Mouse (Mus musculus): Measurements from ENCODE around the gene Naaa. TPM values are rescaled to one million over a fixed set of nuclear protein-coding genes. Genes with fewer than 3 reads are reported as not detected.

The Naaa gene
- polyA plus RNA-seq, 1 experiment from 2014 or later = 8.5 TPM

GRCm38 (mm10) chr5:92228776-92229175, 49.2 kb downstream of the Naaa start:
- Histone ChIP-seq H3K27ac (no peak overlapping the region), H3K9me3 (no peaks in the 10 kb centered on the region), H3K4me1 (no peaks in the 10 kb centered on the region), H3K4me2 (replicated peaks) (no peak overlapping the region), H3K9ac (no peak overlapping the region), H3K36me3 (no peaks in the 10 kb centered on the region), H3K27me3 (replicated peaks) (no peaks in the 10 kb centered on the region), H3K4me3 (no peak overlapping the region)
- no peak for ATAC-seq (ENCODE audit: low FRiP score, low read depth)
- WGBS = 43% methylated on average over 10 of the region's 10 CpGs

- no peaks in the 10 kb centered on the region for H3K4me1 ChIP-seq
- no peak overlapping the region for H3K4me3 ChIP-seq
- ATAC-seq (ENCODE audit: low FRiP score, low read depth) = no peak
- no peak overlapping the region for H3K9ac ChIP-seq
- 87% methylated on average over 7 of the region's 7 CpGs for WGBS
- H3K4me2 ChIP-seq (replicated peaks) = no peak overlapping the region
- no peaks in the 10 kb centered on the region for H3K9me3 ChIP-seq
- no peaks in the 10 kb centered on the region for H3K36me3 ChIP-seq
- no peak overlapping the region for H3K27ac ChIP-seq
- no peaks in the 10 kb centered on the region for H3K27me3 ChIP-seq (replicated peaks)
Observed at GRCm38 (mm10) chr5:92227782-92228181, 50.2 kb downstream of the Naaa start.

GRCm38 (mm10) chr5:92220287-92220902, 57.6 kb downstream of the Naaa start:
- ATAC-seq (ENCODE audit: low FRiP score, low read depth) = no peak
- Histone ChIP-seq H3K4me2 (replicated peaks) (no peak overlapping the region), H3K9ac (no peak overlapping the region), H3K9me3 (no peaks in the 10 kb centered on the region), H3K4me1 (no peaks in the 10 kb centered on the region), H3K27me3 (replicated peaks) (no peaks in the 10 kb centered on the region), H3K36me3 (no peaks in the 10 kb centered on the region), H3K27ac (no peak overlapping the region), H3K4me3 (no peak overlapping the region)
- WGBS = 91% methylated on average over 8 of the region's 8 CpGs

- Histone ChIP-seq H3K27ac (no peak overlapping the region), H3K4me1 (no peaks in the 10 kb centered on the region), H3K4me2 (replicated peaks) (no peak overlapping the region), H3K27me3 (replicated peaks) (no peaks in the 10 kb centered on the region), H3K4me3 (no peak overlapping the region), H3K36me3 (no peaks in the 10 kb centered on the region), H3K9me3 (no peaks in the 10 kb centered on the region), H3K9ac (no peak overlapping the region)
- 79% methylated on average over 6 of the region's 6 CpGs for WGBS
- no peak for ATAC-seq (ENCODE audit: low FRiP score, low read depth)
Observed at GRCm38 (mm10) chr5:92219826-92220225, 58.1 kb downstream of the Naaa start.

GRCm38 (mm10) chr5:92218915-92219793, 58.8 kb downstream of the Naaa start:
- no peak overlapping the region for H3K27ac ChIP-seq

GRCm38 (mm10) chr5:92215308-92215707, 62.7 kb downstream of the Naaa start, which contains the start of gene U90926:
U90926 (minus strand) TSS chr5:92215408.
- Histone ChIP-seq H3K36me3 (no peaks in the 10 kb centered on the region), H3K4me3 (no peak within 1 kb of the TSS), H3K27ac (no peak within 1 kb of the TSS), H3K4me2 (replicated peaks) (no peak within 1 kb of the TSS), H3K27me3 (replicated peaks) (no peaks in the 10 kb centered on the region), H3K9ac (no peak within 1 kb of the TSS), H3K9me3 (no peaks in the 10 kb centered on the region), H3K4me1 (no peaks in the 10 kb centered on the region)
- no peak for ATAC-seq (ENCODE audit: low FRiP score, low read depth)
- 93% methylated on average over 4 of the region's 4 CpGs for WGBS

More at GRCm38 (mm10) chr5:92218915-92219793, 58.8 kb downstream of the Naaa start:
- Histone ChIP-seq H3K36me3 (no peaks in the 10 kb centered on the region), H3K4me3 (no peak overlapping the region), H3K9ac (no peak overlapping the region), H3K27me3 (replicated peaks) (no peaks in the 10 kb centered on the region), H3K4me1 (no peaks in the 10 kb centered on the region), H3K4me2 (replicated peaks) (no peak overlapping the region), H3K9me3 (no peaks in the 10 kb centered on the region)
- ATAC-seq (ENCODE audit: low FRiP score, low read depth) = peak; percentile 82
- 51% methylated on average over 17 of the region's 17 CpGs for WGBS

- no peaks in the 10 kb centered on the region for H3K4me1 ChIP-seq
- no peaks in the 10 kb centered on the region for H3K27me3 ChIP-seq (replicated peaks)
- ATAC-seq (ENCODE audit: low FRiP score, low read depth) = no peak
- no peak overlapping the region for H3K27ac ChIP-seq
- H3K4me3 ChIP-seq = no peak overlapping the region
- H3K9ac ChIP-seq = no peak overlapping the region
- no peaks in the 10 kb centered on the region for H3K36me3 ChIP-seq
- no peak overlapping the region for H3K4me2 ChIP-seq (replicated peaks)
- no peaks in the 10 kb centered on the region for H3K9me3 ChIP-seq
- 91% methylated on average over 4 of the region's 4 CpGs for WGBS
Observed at GRCm38 (mm10) chr5:92212231-92212630, 65.7 kb downstream of the Naaa start.

GRCm38 (mm10) chr5:92210205-92210604, 67.8 kb downstream of the Naaa start:
- H3K27me3 ChIP-seq (replicated peaks) = no peaks in the 10 kb centered on the region
- 80% methylated on average over 8 of the region's 8 CpGs for WGBS
- no peaks in the 10 kb centered on the region for H3K4me1 ChIP-seq
- no peak overlapping the region for H3K27ac ChIP-seq
- peaks cover 6% of the 10 kb centered on the region for H3K36me3 ChIP-seq
- no peak for ATAC-seq (ENCODE audit: low FRiP score, low read depth)
- no peak overlapping the region for H3K4me3 ChIP-seq
- no peaks in the 10 kb centered on the region for H3K9me3 ChIP-seq
- no peak overlapping the region for H3K4me2 ChIP-seq (replicated peaks)
- H3K9ac ChIP-seq = no peak overlapping the region

Other genes starting within 250 kb of the Naaa start
- 1.8 TPM in 2 replicates for gene Cdkl2, start 234.3 kb downstream of the Naaa start, polyA plus RNA-seq (2016; fragmentation: Nextera tagmentation; extraction: Ambion mirVana)
- 327 and 357 TPM in 2 replicates for gene G3bp2, start 194.5 kb downstream of the Naaa start, polyA plus RNA-seq (2016; fragmentation: Nextera tagmentation; extraction: Ambion mirVana)
- 52.3 and 53.1 TPM in 2 replicates for gene Uso1, start 140.2 kb downstream of the Naaa start, polyA plus RNA-seq (2016; fragmentation: Nextera tagmentation; extraction: Ambion mirVana)
- not detected in 2 replicates for gene U90926, start 62.8 kb downstream of the Naaa start, polyA plus RNA-seq (2016; fragmentation: Nextera tagmentation; extraction: Ambion mirVana)
- gene Ppef2, start 21.9 kb downstream of the Naaa start, polyA plus RNA-seq (2016; fragmentation: Nextera tagmentation; extraction: Ambion mirVana) = 0.20 TPM in 1 of 2 replicates, not detected in the other
- gene Sdad1, start 32.3 kb upstream of the Naaa start, polyA plus RNA-seq (2016; fragmentation: Nextera tagmentation; extraction: Ambion mirVana) = 33.6 and 35.0 TPM in 2 replicates
- gene Cxcl9, start 49.9 kb upstream of the Naaa start, polyA plus RNA-seq (2016; fragmentation: Nextera tagmentation; extraction: Ambion mirVana) = not detected in 2 replicates
- 9.0 and 9.7 TPM in 2 replicates for gene Art3, start 53.7 kb upstream of the Naaa start, polyA plus RNA-seq (2016; fragmentation: Nextera tagmentation; extraction: Ambion mirVana)
- gene Cxcl10, start 70.7 kb upstream of the Naaa start, polyA plus RNA-seq (2016; fragmentation: Nextera tagmentation; extraction: Ambion mirVana) = 0.49 TPM in 1 of 2 replicates, not detected in the other
- gene Nup54, start 157.0 kb upstream of the Naaa start, polyA plus RNA-seq (2016; fragmentation: Nextera tagmentation; extraction: Ambion mirVana) = 50.4 and 53.6 TPM in 2 replicates
- gene Scarb2, start 228.7 kb upstream of the Naaa start, polyA plus RNA-seq (2016; fragmentation: Nextera tagmentation; extraction: Ambion mirVana) = 16.1 and 17.8 TPM in 2 replicates